Mouse (Mus musculus): ENCODE data around the gene Trio.

The Trio gene

GRCm38 (mm10) chr15:28025447-28026166 is at the start of gene Trio:
Gene Trio (minus strand): TSS chr15:28025848.
- peak; percentile 69 for DNase-seq (ENCODE audit: low spot score)

- DNase-seq (ENCODE audit: low spot score): no peak
Observed at GRCm38 (mm10) chr15:28074416-28074970, 48.8 kb upstream of the Trio start.

- no peak for DNase-seq (ENCODE audit: low spot score)
Observed at GRCm38 (mm10) chr15:28071601-28072000, 46.0 kb upstream of the Trio start.

GRCm38 (mm10) chr15:28070771-28071419 is 45.2 kb upstream of the Trio start:
- no peak for DNase-seq (ENCODE audit: low spot score)

GRCm38 (mm10) chr15:28070221-28070620 is 44.6 kb upstream of the Trio start:
- DNase-seq (ENCODE audit: low spot score): no peak

GRCm38 (mm10) chr15:28067373-28067772 is 41.7 kb upstream of the Trio start:
- no peak for DNase-seq (ENCODE audit: low spot score)

- DNase-seq (ENCODE audit: low spot score): no peak
Observed at GRCm38 (mm10) chr15:28066468-28066867, 40.8 kb upstream of the Trio start.

- DNase-seq (ENCODE audit: low spot score): no peak
Observed at GRCm38 (mm10) chr15:28065572-28065971, 39.9 kb upstream of the Trio start.

GRCm38 (mm10) chr15:28064733-28065088 is 39.1 kb upstream of the Trio start:
- DNase-seq (ENCODE audit: low spot score): no peak

GRCm38 (mm10) chr15:28064081-28064732 is 38.6 kb upstream of the Trio start:
- no peak for DNase-seq (ENCODE audit: low spot score)

- DNase-seq (ENCODE audit: low spot score): no peak
Observed at GRCm38 (mm10) chr15:28063466-28063865, 37.8 kb upstream of the Trio start.

- no peak for DNase-seq (ENCODE audit: low spot score)
Observed at GRCm38 (mm10) chr15:28062016-28062415, 36.4 kb upstream of the Trio start.

GRCm38 (mm10) chr15:28060977-28061376 is 35.3 kb upstream of the Trio start:
- no peak for DNase-seq (ENCODE audit: low spot score)

GRCm38 (mm10) chr15:28060423-28060822 is 34.8 kb upstream of the Trio start:
- no peak for DNase-seq (ENCODE audit: low spot score)

- no peak for DNase-seq (ENCODE audit: low spot score)
Observed at GRCm38 (mm10) chr15:28057545-28057944, 31.9 kb upstream of the Trio start.

- no peak for DNase-seq (ENCODE audit: low spot score)
Observed at GRCm38 (mm10) chr15:28054731-28055130, 29.1 kb upstream of the Trio start.

GRCm38 (mm10) chr15:28054111-28054510 is 28.5 kb upstream of the Trio start:
- DNase-seq (ENCODE audit: low spot score): no peak

- DNase-seq (ENCODE audit: low spot score): no peak
Observed at GRCm38 (mm10) chr15:28053226-28053625, 27.6 kb upstream of the Trio start.

- no peak for DNase-seq (ENCODE audit: low spot score)
Observed at GRCm38 (mm10) chr15:28051811-28052210, 26.2 kb upstream of the Trio start.

GRCm38 (mm10) chr15:28051104-28051625 is 25.5 kb upstream of the Trio start:
- no peak for DNase-seq (ENCODE audit: low spot score)

GRCm38 (mm10) chr15:28047711-28048110 is 22.1 kb upstream of the Trio start:
- no peak for DNase-seq (ENCODE audit: low spot score)

- DNase-seq (ENCODE audit: low spot score): no peak
Observed at GRCm38 (mm10) chr15:28041158-28041865, 15.7 kb upstream of the Trio start.
